Mouse (Mus musculus) inflammation-experienced regulatory T-cells (primary cell): ENCODE results near the gene Tada3. TPM values are rescaled to one million over a fixed set of nuclear protein-coding genes. Genes with fewer than 3 reads are reported as not detected.

Experiments
- polyA plus RNA-seq, 2 experiments: library from polyadenylated mRNA; unstranded; fragments of 100-300 nt; shearing (Covaris generic); gene quantifications; one replicate each; pipeline ENCODE4 v1.2.1; 2017

Gene Tada3
- 10 to 100 TPM; 51.2 to 56.4 TPM for polyA plus RNA-seq

DNA sequence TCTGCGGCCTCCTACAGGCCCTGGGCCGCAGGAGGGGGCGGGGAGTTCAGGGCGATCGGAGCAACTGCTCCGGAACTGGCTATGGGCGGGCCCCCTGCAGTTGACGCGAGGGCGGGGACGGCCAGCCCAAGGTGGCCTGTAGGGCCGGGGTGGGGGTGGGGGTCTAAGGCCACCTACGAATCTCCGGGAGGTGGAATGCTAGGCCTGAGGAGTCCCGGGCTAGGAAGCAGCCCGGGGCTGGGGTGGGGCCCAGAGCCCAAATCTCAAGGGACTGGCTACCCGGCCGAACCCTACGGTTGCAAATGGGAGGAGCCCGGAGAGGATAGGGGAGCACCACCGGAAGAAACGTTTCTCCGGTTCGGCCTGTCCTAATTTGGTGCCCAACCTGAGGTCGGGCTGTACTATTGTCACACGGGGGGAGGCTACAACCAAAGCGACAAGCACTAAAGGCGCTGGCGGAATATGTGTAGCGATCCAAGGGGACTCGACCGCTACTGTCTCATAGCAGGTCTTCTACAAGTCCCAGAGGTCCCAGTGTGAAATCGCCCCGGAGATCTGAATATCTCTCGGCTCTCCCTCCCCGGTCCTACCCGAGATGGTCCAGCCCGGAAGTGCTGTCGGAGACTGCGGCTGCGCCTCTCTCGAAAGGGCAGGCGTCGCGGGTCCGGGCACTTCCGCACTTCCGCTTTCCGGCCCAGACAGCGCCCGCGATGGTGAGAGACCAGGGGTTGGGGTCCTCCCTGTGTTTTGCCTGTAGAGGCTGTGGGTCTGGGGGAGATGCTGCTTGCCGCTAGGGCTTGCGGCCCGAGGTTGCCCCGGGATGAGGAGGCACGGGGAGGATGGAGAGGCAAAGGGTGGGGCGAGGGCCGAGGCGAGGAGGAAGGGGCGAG is at the start of gene Tada3, which contains the start of gene Arpc4:
Gene Tada3, minus strand, starts transcription at position 388 of the 890 bp plus-strand sequence.
Gene Arpc4, plus strand, starts transcription at position 620 of the 890 bp plus-strand sequence.

DNA sequence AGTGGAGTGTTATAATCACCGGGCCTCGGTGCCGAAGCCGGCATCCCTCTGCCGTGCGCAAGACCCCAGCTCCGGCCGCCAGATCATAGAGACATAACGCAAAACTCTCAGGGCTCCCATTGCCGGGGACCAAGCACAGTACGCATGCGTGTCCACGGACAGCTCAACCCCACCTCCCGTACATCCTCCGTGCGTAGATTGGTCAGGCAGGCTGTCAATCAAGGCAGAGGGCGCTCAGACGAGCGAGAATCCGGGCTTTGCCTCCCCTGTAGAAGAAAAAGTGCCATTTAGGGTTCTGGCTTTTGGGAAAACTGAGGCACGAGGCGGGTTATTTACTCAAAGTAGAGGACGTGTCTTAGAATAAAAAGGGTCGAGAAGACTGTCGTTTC is 41.5 kb upstream of the Tada3 start, which contains the start of gene Rpusd3:
Gene Rpusd3, minus strand, starts transcription at position 142 of the 389 bp plus-strand sequence.

DNA sequence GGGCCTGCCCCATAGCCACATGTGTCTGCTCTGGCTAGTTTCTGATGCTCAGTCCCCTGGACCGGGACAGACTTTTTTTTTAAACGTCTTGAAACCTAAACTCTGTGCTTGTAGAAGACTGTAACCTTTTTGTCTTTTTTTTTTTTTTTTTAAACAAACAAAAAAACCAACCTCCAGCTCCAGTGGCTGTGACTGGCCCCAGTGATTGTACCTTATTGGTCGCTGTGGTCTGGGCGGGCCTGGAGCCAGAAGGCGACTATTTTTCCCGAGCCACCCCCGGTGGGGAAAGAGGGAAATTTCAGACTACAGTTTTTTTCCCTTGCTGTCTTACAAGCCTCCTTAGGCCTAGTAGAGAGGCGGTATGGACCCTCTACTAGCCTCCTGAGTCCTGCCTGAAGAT is 11.3 kb upstream of the Tada3 start, which contains the start of gene Ttll3:
Gene Ttll3, plus strand, starts transcription at position 301 of the 400 bp plus-strand sequence.

DNA sequence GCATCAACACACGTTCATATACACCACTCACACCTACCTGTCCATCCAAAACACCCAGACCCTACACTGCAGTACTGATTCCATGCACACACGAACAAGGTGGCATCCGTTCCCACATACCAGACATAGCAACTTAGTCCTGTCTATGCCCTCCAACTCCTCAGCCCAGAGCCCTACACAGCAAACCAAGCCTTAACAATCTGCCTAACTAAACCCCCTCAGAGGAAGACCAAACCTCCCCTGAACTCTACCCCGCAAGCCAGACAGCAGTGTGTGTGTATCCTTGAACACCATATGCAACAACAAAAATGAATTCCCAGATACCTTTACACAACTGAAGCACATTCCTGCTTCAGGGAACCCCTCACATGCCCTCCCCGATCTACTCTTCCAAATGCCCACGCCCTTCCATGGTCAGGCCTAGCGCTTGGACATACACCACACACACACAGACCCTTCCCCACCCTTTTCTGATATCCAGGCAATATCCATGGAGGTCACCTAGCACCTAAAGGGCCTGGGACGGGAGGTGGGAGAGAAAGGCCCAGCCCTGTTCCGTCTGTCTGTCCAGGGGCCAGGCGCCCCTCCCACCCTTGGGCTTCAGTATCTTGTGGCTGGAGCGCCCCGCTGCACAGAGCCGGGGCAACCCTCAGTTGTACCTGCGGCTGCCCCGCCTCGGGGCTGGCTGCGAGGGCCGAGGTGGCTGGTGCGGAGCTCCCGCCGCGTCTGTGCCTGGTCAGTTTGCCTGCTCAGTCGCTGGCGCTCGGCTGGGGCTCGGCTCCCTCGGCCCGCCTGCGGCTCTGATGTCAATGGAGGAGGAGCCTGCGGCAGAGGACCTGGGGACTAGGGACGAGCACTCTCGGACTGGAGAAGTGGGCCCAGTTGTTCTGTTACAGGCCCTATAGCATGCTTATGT is 34.2 kb downstream of the Tada3 start, which contains the start of gene Camk1:
Gene Camk1, minus strand, starts transcription at position 808 of the 916 bp plus-strand sequence.

DNA sequence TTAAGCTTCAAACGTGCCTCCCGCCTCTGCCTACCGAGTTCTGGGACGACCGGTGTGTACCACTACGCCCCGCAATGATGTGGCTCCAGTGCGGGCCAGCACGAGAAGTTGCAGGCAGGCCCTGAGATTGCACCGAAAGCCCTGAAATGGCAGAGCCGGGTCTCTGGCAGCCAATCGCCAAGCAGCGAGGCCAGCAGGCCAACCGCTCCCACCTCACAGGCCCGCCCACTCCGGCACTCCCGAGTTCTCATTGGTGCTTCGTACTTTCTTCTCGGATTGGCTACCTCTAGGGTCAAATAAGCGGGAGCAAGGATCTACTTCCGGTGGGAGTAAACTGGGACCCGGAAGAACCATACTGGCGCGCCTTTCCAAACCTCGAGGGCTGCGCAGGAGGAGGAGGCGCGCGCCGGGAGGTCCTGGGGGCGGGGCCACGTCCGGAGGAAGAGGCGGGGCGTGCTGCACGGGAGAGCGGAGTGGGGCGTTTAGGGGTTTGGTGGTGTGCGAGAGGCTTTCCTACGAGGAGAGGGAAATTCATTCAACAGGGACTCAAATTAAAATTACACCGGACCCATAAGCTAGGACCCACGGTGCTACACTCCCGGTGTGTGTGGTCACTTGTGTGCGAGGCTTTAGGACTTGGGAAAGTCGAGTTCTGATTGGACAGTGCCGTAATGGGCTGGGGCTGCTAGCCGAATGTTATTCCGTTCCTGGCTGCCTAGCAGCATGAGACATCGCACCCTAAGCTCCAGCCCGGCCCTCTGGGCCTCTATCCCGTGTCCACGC is 51.0 kb downstream of the Tada3 start, which contains the start of gene Ogg1:
Gene Ogg1, plus strand, starts transcription at position 440 of the 783 bp plus-strand sequence.

Other genes starting within 250 kb of the Tada3 start
- 1 to 10 TPM in 1 of 2 experiments, under 1 TPM in 1; 0.46 to 2.2 TPM for gene Lhfpl4, start 182.5 kb downstream of the Tada3 start, polyA plus RNA-seq
- gene Mtmr14, start 140.0 kb downstream of the Tada3 start, polyA plus RNA-seq: 10 to 100 TPM; 43.5 to 55.0 TPM
- gene Cpne9, start 95.6 kb downstream of the Tada3 start, polyA plus RNA-seq: 1 to 10 TPM in 1 of 2 experiments, under 1 TPM in 1; 0.48 to 3.1 TPM
- 10 to 100 TPM; 42.3 to 65.8 TPM for gene Brpf1, start 70.7 kb downstream of the Tada3 start, polyA plus RNA-seq
- gene Ogg1, start 50.9 kb downstream of the Tada3 start, polyA plus RNA-seq: 10 to 100 TPM; 12.9 to 15.0 TPM
- gene Camk1, start 33.9 kb downstream of the Tada3 start, polyA plus RNA-seq: 1 to 10 TPM; 2.1 to 3.6 TPM
- gene Arpc4, start 232 bp upstream of the Tada3 start, polyA plus RNA-seq: 100 to 1,000 TPM; 468 to 469 TPM
- 10 to 100 TPM; 15.7 to 18.9 TPM for gene Ttll3, start 11.4 kb upstream of the Tada3 start, polyA plus RNA-seq
- 10 to 100 TPM; 17.1 to 17.9 TPM for gene Rpusd3, start 41.5 kb upstream of the Tada3 start, polyA plus RNA-seq
- 1 to 10 TPM in 1 of 2 experiments, not detected in 1; 1.4 TPM for gene Cidec, start 57.9 kb upstream of the Tada3 start, polyA plus RNA-seq
- 10 to 100 TPM; 48.3 to 61.5 TPM for gene Jagn1, start 64.7 kb upstream of the Tada3 start, polyA plus RNA-seq
- gene Il17re, start 80.6 kb upstream of the Tada3 start, polyA plus RNA-seq: 1 to 10 TPM in 1 of 2 experiments, under 1 TPM in 1; 0.54 to 7.3 TPM
- gene Il17rc, start 93.5 kb upstream of the Tada3 start, polyA plus RNA-seq: under 1 TPM; 0.31 to 0.89 TPM
- 10 to 100 TPM in 1 of 2 experiments, 1 to 10 TPM in 1; 9.9 to 12.6 TPM for gene Creld1, start 105.4 kb upstream of the Tada3 start, polyA plus RNA-seq
- gene Prrt3, start 124.0 kb upstream of the Tada3 start, polyA plus RNA-seq: under 1 TPM; 0.35 to 0.73 TPM
- 10 to 100 TPM; 82.2 to 89.7 TPM for gene Emc3, start 153.8 kb upstream of the Tada3 start, polyA plus RNA-seq
- 1 to 10 TPM; 3.4 to 6.1 TPM for gene Fancd2, start 153.8 kb upstream of the Tada3 start, polyA plus RNA-seq
- not detected for gene Fancd2os, start 222.8 kb upstream of the Tada3 start, polyA plus RNA-seq
- gene Brk1, start 226.9 kb upstream of the Tada3 start, polyA plus RNA-seq: 100 to 1,000 TPM; 225 to 236 TPM
- 10 to 100 TPM; 28.3 to 29.5 TPM for gene Vhl, start 246.1 kb upstream of the Tada3 start, polyA plus RNA-seq